Mouse (Mus musculus): ENCODE results near the gene Troap.

The Troap gene

DNA sequence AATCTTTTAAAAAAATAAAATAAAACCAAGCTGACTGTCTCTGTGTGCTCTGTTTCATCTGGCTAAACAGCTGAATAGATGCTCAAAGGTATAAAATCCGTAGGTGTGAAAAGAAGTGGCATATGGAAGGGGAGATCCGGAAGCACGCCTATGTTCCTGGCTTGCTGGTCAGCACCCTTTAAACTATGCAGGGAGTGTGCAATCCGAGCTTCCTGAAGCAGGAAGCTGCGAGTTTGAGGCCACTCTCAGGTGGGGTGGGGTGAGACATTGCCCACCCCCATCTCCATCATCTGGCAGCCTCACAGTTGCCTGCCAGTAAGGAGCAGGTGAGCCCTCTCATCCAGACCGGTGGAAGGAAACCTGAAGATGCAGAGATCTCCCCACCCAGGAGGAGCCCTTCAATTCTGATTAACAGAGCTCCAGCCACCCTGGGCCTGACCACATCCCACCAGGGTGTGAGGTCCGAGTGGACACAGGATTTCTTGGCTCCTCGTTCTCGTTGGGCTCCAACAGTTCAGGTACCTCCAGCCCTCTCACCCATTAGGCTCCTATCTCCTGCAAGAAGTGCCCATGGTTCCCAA, at the start of gene Troap:
Gene Troap, plus strand, starts transcription at position 557 of the 581 bp plus-strand sequence.
- CTCF ChIA-PET, result interaction anchor here (0.7 kb wide), 1 partner anchor 57 kb away, joined by 9 read pairs; no protein-coding TSS in a partner anchor

DNA sequence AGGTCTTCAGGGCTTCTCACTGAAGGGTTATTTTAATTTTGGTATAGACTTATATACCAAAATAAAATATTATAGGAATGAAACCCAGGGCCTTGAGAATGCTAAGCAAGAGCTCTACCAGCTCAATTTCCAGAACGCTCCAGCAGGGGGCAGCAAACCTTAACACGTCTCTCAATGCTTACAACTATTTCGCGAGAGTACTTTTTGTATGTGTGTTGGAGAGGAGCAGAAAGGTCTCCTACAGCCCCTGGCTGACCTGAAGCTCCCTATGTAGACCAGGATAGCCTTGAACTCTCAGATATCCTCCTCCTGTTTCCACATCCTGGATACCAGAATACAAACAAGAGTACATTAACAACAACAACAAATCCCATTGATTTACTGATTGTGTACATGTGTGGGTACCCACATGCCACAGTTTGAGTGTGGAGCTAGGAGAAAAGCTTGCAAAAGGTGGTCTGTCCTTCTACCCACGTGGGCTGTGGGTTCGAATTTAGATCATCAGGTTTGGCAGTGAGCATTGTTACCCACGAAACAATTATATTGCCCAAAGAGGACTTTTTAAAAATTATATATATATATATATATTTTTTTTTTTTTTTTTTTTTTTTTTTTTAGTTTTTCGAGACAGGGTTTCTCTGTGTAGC, 49.6 kb upstream of the Troap start:
- CTCF ChIA-PET, result interaction anchor here (0.8 to 1.1 kb wide), 3 partner anchors 18 to 152 kb away, joined by 4 to 5 read pairs (median 5); partner anchors contain the start of gene Prph

DNA sequence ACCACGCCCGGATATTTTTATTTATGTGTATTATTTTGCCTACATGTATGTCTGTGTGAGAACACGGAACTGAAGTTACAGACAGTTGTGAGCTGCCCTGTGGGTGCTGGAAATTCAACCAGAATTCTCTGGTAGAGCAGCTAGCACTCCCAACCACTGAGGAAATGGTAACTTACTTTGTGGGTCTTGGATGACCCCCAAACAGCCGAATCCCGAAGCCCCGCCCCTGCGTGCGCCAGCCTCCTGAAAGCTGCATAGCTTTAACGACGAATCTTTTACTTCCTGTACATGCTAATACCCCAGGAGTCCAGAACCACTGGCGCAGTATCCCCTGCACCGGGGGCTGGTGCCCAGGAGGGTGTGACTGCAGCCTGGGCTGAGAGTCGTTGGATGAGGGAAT, 49.0 kb upstream of the Troap start:
- CTCF ChIA-PET, result interaction anchor here (0.8 to 1.1 kb wide), 2 partner anchors 19 to 30 kb away, joined by 4 to 5 read pairs; partner anchors contain the start of gene Prph

DNA sequence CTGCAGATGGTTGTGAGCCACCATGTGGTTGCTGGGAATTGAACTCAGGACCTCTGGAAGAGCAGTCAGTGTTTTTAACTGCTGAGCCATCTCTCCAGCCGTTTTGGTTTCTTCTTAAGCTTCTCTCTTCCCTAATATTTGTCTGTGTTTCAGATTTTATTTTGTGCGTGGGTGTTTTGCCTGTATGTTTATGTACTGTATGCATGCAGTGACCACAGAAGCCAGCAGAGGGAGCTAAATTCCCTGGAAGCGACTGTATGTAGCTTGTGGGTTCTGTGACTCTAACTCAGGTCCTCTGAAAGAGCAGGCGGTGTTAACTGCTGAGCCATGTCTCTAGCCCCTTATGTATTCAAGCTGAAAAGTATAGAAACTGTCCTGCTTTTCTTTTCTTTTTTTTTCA, 48.1 kb upstream of the Troap start:
- CTCF ChIA-PET, result no interaction called here

DNA sequence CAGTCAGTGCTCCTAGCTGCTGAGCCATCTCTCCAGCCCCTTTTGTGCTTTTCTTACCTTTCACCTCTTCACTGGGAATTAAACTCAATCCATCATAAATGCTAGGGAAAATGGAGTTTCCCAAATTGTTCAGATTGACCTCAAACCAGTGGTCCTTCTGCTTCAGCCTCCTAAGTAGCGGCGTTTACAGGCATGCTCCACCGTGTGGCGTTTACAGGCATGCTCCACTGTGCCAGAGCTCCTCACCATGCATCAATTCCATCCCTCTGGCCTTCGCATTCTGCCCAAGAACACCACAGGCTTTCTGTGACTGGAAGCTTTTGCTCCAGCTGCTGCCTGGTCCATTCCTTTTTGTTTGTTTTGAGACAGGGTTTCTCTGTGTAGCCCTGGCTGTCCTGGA, 47.3 kb upstream of the Troap start:
- CTCF ChIA-PET, result no interaction called here

DNA sequence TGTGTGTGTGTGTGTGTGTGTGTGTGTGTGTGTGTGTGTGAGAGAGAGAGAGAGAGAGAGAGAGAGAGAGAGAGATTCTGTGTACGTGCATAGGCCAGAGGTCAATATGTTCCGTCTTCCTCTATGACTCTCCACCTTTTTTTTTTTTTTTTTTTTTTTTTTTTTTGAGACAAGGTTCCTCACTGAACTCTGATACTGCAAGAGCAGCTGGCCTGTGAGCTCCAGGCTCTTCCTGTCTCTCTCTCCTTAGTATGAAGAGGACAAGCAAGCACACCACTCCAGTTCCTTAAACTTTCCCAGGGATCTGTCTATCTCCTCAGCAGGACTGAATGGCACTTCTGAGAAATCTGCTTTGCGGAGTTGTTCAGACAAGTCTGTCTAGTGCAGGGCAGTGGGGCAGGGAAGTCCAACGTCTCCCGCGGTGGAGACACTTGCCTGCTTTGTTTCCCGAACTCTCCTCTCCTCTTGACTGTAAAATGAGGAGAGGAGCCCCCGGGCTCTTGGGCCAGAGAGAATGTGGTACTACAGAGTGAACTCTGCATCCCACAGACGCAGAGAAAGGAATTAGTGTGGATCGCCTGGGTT, 45.4 kb upstream of the Troap start:
- CTCF ChIA-PET, result interaction anchor here (0.7 to 0.8 kb wide), 2 partner anchors 133 to 519 kb away, joined by 4 to 7 read pairs; no protein-coding TSS in a partner anchor

DNA sequence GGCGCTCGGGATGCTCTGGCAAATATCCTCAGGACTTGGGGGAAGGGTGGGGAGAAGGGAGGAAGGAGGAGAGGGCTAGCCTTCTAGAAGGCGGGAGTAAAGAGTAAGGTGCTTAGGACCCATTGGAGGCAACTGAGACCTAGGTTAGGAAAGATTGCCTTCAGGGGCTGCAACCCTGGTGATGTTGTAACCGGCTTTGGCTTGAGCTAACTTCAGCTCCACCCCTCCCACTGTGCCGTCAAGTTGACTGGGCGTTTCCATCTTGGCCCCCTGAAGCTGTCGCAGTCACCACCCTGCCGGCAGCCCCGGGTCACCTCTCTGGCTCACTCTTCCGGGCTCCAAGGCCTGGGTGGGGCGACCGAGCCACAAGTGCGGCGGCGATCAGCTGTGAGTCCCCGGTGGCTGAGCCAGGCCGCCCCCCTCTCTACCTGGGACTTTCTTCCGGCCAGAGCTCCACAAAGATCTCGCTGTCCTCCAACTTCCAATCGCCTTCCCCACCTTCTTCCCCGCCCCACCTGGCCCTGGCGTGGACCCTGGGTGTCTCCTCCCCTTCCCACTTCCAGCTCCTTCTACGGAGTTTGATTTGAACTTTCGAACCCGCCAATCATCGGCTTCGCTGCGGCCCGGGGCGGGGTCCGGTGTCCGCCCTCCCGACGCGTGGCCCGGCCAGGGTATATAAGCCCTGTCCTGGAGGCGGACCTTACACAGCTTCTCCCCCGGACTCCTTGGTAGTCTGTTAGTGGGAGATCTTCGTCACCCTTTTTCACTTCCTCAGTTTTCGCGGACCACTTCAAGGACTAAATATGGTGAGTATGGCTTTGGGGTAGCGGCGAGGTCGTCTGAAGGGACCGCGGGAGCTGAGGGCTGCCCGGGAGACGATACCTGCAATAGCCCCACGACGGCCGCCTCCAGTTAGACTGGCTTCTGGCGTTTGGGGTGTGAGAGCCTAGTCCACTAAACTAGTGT, 44.5 kb upstream of the Troap start, which contains the start of gene Tuba1c:
Gene Tuba1c, plus strand, starts transcription at position 273 of the 966 bp plus-strand sequence.
- CTCF ChIA-PET, result interaction anchor here (0.8 kb wide), 1 partner anchor 134 kb away, joined by 4 read pairs; no protein-coding TSS in a partner anchor

DNA sequence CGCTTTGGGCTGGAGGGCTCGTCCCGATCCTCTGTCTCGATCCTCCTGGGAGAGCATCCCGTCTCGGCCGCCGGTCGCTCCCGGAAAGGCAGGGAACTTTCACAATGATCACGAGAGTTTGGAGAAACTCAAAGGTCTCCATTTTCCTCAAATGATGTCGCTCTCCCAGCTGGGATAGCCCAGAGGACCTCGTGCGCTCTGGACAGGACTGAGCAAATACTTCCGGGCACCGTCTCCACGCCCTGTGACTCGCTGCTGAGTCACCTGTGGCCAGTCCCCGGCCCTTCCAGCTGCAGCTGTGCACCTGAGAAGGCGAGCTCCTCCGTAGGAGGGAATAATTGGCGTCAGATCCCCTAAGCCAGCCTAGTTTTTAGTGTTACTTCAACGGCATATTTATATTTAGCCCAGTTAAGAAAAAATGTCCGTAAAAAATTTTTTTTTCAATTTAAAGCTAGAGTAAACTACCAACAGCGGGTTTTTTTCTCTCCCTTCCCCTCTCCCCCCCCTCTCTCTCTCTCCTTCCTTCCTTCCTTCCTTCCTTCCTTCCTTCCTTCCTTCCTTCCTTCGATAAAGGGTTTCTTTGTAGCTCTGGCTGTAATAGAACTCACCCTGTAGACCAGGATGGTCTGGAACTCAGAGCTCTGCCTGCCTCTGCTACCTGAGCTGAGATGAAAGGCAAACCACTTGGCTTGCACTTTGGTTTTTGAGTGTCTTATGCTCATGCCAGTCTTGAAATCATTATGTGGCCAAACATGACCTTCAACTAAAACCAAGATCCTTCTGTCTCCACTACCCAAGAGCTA, 43.6 kb upstream of the Troap start:
- CTCF ChIA-PET, result interaction anchor here (1.7 kb wide), 1 partner anchor 8 kb away, joined by 5 read pairs; no protein-coding TSS in a partner anchor

DNA sequence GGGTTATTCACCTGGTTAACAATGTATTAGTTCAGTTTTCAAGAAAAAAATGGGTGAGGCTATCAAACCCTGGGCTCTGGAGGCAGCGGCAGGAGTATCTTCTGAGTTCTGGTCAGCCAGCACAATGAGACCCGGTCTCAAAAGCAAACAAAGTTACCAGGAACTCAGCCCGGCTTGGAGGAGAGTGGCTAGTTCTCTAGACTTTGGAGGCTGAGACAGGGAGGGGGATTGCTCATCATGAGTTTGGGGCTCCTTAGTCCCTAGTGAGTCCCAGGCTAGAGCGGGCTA, 43.0 kb upstream of the Troap start:
- CTCF ChIA-PET, result interaction anchor here (1.7 kb wide), 1 partner anchor 8 kb away, joined by 5 read pairs; no protein-coding TSS in a partner anchor

DNA sequence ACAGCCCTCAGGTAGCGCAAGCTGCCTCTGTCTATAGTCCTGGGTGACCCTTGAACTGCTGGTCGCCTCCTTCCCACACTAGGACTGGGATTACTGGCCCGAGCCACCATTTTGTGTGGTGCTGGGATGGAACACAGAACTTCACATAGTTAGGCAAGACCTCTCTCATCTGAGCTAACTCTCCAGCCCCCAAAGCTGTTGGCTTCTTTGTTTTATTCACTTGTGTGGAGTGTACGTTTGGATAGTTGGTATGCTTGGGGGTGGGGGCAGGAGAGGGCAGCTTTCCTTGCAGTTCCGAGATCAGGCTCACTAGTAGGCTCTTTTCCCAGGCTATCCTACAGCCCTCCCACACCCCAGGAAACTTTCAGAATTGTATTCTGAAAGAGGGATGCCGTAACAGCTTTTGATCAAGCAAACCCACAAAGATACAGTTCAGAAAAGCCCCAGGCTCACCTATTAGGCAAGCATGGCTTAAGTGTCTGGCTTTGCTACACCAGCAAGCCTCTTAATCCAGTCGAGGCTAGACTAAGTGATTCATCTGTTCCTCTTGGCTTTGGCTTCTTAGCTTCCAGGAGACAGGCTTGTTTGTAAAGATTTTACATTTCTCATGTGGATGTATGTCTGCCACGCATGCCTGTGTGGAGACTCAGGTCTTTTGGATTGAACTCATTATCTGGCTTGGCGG, 42.2 kb upstream of the Troap start:
- CTCF ChIA-PET, result interaction anchor here (0.6 to 1.7 kb wide), 2 partner anchors 9 to 359 kb away, joined by 3 to 5 read pairs; no protein-coding TSS in a partner anchor

DNA sequence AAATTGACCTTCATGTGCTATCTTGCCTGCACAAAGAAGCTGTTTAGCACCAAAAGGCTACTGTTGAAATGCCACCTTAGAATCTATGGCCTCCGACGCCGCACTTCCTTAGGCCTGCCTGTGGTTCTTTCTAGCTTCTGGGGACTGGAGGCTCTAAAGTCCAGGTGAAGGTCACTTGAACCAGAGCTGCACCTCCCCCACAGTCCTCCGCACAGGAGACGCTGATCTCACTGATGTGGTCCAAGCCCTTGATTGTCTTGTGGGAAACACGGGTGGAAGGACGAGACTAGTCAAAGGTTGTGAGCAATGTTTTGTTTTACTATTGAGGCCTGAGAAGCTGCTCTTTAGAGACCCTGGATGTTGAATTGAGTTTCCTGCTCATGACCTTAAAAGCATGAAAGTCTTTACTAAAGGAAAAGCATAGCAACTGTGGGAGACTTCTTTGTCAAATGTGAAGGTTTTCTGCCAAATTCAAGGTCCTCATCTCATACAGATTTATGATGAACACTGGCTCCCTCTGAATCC, 41.6 kb upstream of the Troap start:
- CTCF ChIA-PET, result interaction anchor here (0.6 to 1.7 kb wide), 2 partner anchors 10 to 360 kb away, joined by 3 to 5 read pairs; no protein-coding TSS in a partner anchor

DNA sequence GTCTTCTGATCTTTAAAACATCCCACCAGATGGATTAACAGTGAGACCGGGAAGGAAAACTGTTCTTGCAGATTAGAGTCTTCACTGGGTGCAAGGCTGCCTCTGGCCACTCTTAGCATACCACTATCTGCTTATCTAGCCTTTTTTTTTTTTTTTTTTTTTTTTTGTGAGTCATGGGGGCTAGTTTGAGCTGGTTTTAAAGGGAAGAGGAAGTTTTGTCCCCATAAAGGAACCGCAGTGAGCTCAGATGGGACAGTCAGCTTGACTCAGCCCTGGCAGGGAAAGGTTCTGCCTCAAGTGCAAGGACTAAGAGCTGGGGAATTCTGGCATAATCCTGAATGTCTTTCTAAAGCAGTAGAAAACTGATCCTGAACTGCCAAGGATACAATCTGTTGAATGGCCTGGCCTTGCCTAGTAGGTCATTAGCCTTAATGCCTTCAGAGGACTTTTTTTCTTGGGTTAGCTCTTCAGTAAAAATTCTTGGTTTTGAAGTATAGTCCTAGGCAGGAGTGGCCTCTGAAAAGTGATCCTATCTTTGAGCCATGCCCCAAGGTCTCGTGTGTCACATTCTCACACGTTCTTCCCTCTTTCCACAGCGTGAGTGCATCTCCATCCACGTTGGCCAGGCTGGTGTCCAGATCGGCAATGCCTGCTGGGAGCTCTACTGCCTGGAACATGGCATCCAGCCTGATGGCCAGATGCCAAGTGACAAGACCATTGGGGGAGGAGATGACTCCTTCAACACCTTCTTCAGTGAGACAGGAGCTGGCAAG, 40.7 kb upstream of the Troap start:
- CTCF ChIA-PET, result interaction anchor here (0.6 kb wide), 1 partner anchor 258 kb away, joined by 3 read pairs; no protein-coding TSS in a partner anchor

DNA sequence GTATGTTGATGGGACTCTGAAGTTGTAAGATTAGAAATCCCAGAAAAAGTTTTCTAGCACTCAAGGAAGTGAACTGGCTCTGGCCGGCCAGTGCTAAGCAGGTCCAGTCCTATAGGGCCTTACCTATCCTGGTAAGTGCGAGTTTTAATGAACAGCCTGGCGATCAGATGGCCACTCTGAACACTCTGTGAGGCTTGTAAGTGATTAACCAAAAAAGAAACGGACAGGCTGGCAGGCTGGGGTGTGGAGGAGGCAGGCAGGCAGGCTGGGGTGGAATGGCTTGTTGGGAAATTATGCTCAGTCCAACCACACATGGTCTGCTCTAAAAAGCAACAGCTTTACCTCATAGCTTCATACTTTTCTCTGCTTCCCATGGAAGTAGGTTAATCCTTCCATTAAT, 38.9 kb upstream of the Troap start:
- CTCF ChIA-PET, result interaction anchor here (0.9 kb wide), 1 partner anchor 27 kb away, joined by 3 read pairs; no protein-coding TSS in a partner anchor

DNA sequence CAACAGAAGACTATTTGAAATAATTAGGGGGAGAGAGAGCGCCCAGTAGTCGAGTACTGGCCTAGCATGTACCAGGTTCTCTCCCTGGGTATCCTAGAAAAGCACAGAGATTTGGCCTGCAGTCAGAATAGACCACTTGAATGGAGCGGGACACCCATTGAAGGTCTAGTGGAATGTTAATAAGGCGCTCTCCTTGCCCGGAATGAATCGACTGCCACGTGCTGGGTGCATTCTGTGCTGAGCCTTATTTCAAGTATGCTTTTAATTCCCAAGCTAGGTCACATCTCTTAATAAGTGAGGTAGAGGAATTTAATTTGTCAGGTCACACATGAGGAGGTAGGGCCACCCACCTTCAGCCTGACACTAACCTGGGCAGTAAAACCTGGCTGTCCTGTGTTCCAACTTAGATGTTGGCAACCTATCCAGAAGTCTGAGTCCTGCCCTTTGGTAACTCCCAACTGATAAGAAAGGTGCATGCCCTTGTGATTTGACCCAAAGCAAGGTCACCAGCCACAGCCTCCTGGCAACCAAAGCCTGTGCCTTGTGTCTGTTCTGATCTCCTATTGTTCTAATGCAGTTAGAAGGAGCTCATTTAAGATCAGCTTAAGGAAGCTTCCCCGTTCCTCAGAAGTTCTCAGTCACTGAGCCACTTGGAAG, 38.0 kb upstream of the Troap start:
- CTCF ChIA-PET, result no interaction called here

DNA sequence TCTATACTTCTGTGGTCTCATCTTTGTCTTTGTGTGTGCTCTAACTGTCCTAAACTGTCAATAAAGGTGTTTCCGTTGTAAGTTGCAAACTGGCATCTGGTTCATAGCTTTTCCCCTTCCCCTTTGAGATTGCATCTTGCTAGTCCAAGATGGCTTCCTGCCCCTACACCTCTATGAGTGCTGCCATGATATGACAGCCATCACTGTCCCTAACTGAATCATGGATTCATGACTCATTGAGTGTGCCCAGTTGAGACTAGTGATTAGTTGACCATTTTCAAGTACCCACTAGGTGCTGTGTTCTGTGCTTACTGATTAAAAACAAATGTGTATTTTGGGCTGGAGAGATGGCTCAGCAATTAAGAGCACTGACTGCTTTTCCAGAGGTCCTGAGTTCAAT, 36.4 kb upstream of the Troap start:
- CTCF ChIA-PET, result no interaction called here

DNA sequence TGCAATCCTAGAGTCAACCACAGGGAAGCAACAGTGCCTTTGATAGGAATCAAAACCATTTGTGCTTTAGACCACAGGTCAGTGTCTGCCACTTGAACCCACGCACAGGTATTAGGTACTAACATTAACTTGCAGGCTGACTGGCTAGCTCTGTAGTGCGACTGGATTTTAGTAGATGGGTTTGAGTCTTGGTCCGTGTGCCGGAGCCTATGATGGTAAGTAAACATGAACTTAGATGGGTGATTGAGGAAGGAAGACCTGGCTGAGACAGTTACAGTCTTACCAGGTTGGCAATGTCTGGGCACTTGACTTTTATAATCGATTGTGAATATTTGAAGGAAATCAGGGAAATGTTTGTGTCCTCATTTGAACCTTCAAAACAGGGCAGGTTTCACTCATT, 35.6 kb upstream of the Troap start:
- CTCF ChIA-PET, result no interaction called here

DNA sequence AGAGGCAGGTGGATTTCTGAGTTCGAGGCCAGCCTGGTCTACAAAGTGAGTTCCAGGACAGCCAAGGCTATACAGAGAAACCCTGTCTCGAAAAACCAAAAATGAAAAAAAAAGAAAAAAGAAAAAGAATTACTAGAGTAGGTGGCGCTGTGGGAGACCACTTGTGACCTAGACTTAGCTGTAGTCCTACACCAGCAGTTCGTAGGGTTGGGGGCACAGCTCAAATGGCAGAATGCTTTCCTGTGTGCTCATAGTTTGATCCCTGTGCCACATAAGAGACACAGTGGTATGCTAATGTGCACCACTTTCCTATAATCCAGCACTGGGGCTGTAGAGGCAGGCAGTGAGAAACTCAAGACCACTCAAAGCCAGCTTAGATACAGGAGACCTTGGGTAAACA, 35.1 kb upstream of the Troap start:
- CTCF ChIA-PET, result no interaction called here

Measured in spleen, embryonic (tissue).